In genomic region chr17:23585721-23586491, GRCm38 (mm10) we compare ENCODE assay signal across 8 mouse cellular contexts. TPM values are rescaled to one million over a fixed set of nuclear protein-coding genes. Genes with fewer than 3 reads are reported as not detected.
DNase-seq lines count a peak whose midpoint lies in the region; ATAC-seq lines count a peak whose summit lies in the region.

No protein-coding gene starts in this region.

- H3K9me3 ChIP-seq in forebrain, embryonic 16.5 days (ENCODE audit: control insufficient read depth, low read length): no peaks in the 10 kb centered on the region
- no peaks in the 10 kb centered on the region for H3K9me3 ChIP-seq in hindbrain, embryonic 12.5 days (replicated peaks)

- peak overlapping the region; percentile 82 for H3K4me2 ChIP-seq in forebrain, embryonic 16.5 days (ENCODE audit: low read length)
- H3K4me2 ChIP-seq in hindbrain, embryonic 12.5 days (replicated peaks): peak overlapping the region; percentile 93

- no peaks in the 10 kb centered on the region for H3K36me3 ChIP-seq in forebrain, embryonic 16.5 days (ENCODE audit: control insufficient read depth, insufficient read depth)
- peaks cover 8% of the 10 kb centered on the region for H3K36me3 ChIP-seq in hindbrain, embryonic 12.5 days

- DNase-seq in NIH3T3 (ENCODE audit: low read depth): peak; percentile 59
- peak; percentile 73 for DNase-seq in cerebellum, adult 11-12 months
- peak; percentile 80 to 85 for DNase-seq in layer of hippocampus, postnatal 14 days (ENCODE audit: low spot score in 2 of 2)
- DNase-seq in lung, postnatal 14 days: peak; percentile 51
- peak; percentile 67 for DNase-seq in right cerebral cortex, adult 18-20 months

- H3K9ac ChIP-seq in forebrain, embryonic 16.5 days (replicated peaks; ENCODE audit: low read depth, low read length): peak overlapping the region; percentile 85
- H3K9ac ChIP-seq in hindbrain, embryonic 12.5 days: peak overlapping the region; percentile 85

- H3K4me1 ChIP-seq in forebrain, embryonic 16.5 days (replicated peaks; ENCODE audit: control insufficient read depth, insufficient read depth, low read length): peaks cover 26% of the 10 kb centered on the region
- H3K4me1 ChIP-seq in hindbrain, embryonic 12.5 days: peaks cover 25% of the 10 kb centered on the region

- no peaks in the 10 kb centered on the region for H3K27me3 ChIP-seq in forebrain, embryonic 16.5 days (replicated peaks; ENCODE audit: control insufficient read depth, insufficient read depth, low read length)
- H3K27me3 ChIP-seq in hindbrain, embryonic 12.5 days: no peaks in the 10 kb centered on the region

- under 1% methylated on average over 22 of the region's 22 CpGs for WGBS in forebrain, embryonic 16.5 days
- WGBS in hindbrain, embryonic 12.5 days: under 1% methylated on average over 22 of the region's 22 CpGs

- H3K27ac ChIP-seq in forebrain, embryonic 16.5 days (ENCODE audit: low read length): 0 out of 2 replicates have a peak overlapping the region, but pooled peaks have one; percentile 9
- peak overlapping the region; percentile 66; the same call in 1 of the 2 replicates for H3K27ac ChIP-seq in hindbrain, embryonic 12.5 days

- ATAC-seq in forebrain, embryonic 16.5 days: peak; percentile 95
- peak; percentile 92 for ATAC-seq in hindbrain, embryonic 12.5 days (ENCODE audit: low FRiP score)
- ATAC-seq in erythroid progenitor cell, adult 5-6 weeks (replicated peaks; ENCODE audit: low FRiP score, poor library complexity, severe bottlenecking): no peak

- H3K4me3 ChIP-seq in forebrain, embryonic 16.5 days (replicated peaks; ENCODE audit: low read length): peak overlapping the region; percentile 72
- H3K4me3 ChIP-seq in hindbrain, embryonic 12.5 days: peak overlapping the region; percentile 73

RNA-seq across cellular contexts. Expression of gene Zfp13, which starts 13.4 kb away (rescaled TPM):
- 26.2 and 28.5 TPM in 2 replicates for polyA plus RNA-seq in forebrain, embryonic 16.5 days (2015; fragmentation: Nextera tagmentation; extraction: Ambion mirVana)
- polyA plus RNA-seq in hindbrain, embryonic 12.5 days (2016; fragmentation: Nextera tagmentation; extraction: Ambion mirVana): 24.9 and 26.1 TPM in 2 replicates
- total RNA-seq in layer of hippocampus, postnatal 14 days (2021): 10 to 100 TPM; 29.8 to 30.1 TPM
- total RNA-seq in erythroid progenitor cell, adult 5-6 weeks (2015; ENCODE audit: low replicate concordance): not detected in 2 replicates
- total RNA-seq in erythroid progenitor cell, adult 5-6 weeks (2017; ENCODE audit: low replicate concordance): not detected in 2 replicates

RNA-seq across cellular contexts. Expression of gene Zscan10, which starts 14.8 kb away (rescaled TPM):
- polyA plus RNA-seq in forebrain, embryonic 16.5 days (2015; fragmentation: Nextera tagmentation; extraction: Ambion mirVana): not detected in 2 replicates
- 0.46 and 0.93 TPM in 2 replicates for polyA plus RNA-seq in hindbrain, embryonic 12.5 days (2016; fragmentation: Nextera tagmentation; extraction: Ambion mirVana)
- total RNA-seq in layer of hippocampus, postnatal 14 days (2021): under 1 TPM in 1 of 2 experiments, not detected in 1; 0.36 TPM
- total RNA-seq in erythroid progenitor cell, adult 5-6 weeks (2015; ENCODE audit: low replicate concordance): not detected in 2 replicates
- total RNA-seq in erythroid progenitor cell, adult 5-6 weeks (2017; ENCODE audit: low replicate concordance): not detected in 2 replicates

RNA-seq across cellular contexts. Expression of gene Zfp213, which starts 21.9 kb away (rescaled TPM):
- polyA plus RNA-seq in forebrain, embryonic 16.5 days (2015; fragmentation: Nextera tagmentation; extraction: Ambion mirVana): 19.0 and 19.1 TPM in 2 replicates
- 20.8 and 21.3 TPM in 2 replicates for polyA plus RNA-seq in hindbrain, embryonic 12.5 days (2016; fragmentation: Nextera tagmentation; extraction: Ambion mirVana)
- total RNA-seq in layer of hippocampus, postnatal 14 days (2021): 1 to 10 TPM; 4.6 to 6.5 TPM
- 2.2 and 3.4 TPM in 2 replicates for total RNA-seq in erythroid progenitor cell, adult 5-6 weeks (2015; ENCODE audit: low replicate concordance)
- 0.90 and 1.4 TPM in 2 replicates for total RNA-seq in erythroid progenitor cell, adult 5-6 weeks (2017; ENCODE audit: low replicate concordance)

RNA-seq across cellular contexts. Expression of gene Mmp25, which starts 59.2 kb away (rescaled TPM):
- polyA plus RNA-seq in forebrain, embryonic 16.5 days (2015; fragmentation: Nextera tagmentation; extraction: Ambion mirVana): 0.97 and 1.2 TPM in 2 replicates
- 1.9 and 2.3 TPM in 2 replicates for polyA plus RNA-seq in hindbrain, embryonic 12.5 days (2016; fragmentation: Nextera tagmentation; extraction: Ambion mirVana)
- total RNA-seq in layer of hippocampus, postnatal 14 days (2021): under 1 TPM; 0.85 to 0.86 TPM
- 4.6 and 7.9 TPM in 2 replicates for total RNA-seq in erythroid progenitor cell, adult 5-6 weeks (2015; ENCODE audit: low replicate concordance)
- 1.3 and 1.5 TPM in 2 replicates for total RNA-seq in erythroid progenitor cell, adult 5-6 weeks (2017; ENCODE audit: low replicate concordance)

Comparison
In these comparisons a context has a peak if more than half of its experiments do, and no peak if none do; other contexts are left out.
1. RNA of gene Zfp13, which starts 13.4 kb away (total RNA-seq): 29.8 to 30.1 TPM in layer of hippocampus, postnatal 14 days; not detected in erythroid progenitor cell, adult 5-6 weeks; every median in the first group is over 10 times any median in the second.
2. Peak in every context shown above with its lines, with median percentiles within 50 percentile points of each other: DNase-seq.